Mouse (Mus musculus) left cerebral cortex, adult 8-10 months (tissue): Measurements from ENCODE around the gene Atn1. TPM values are rescaled to one million over a fixed set of nuclear protein-coding genes. Genes with fewer than 3 reads are reported as not detected.

Experiments used
- DNase-seq, 2 experiments: peaks; one replicate each; pipeline ENCODE4 v3.0.0; 2022; ENCODE audit warnings: low spot score in 2 of 2
- total RNA-seq, 4 experiments: library from RNA; stranded (reverse); gene quantifications; 2 replicates each; pipeline ENCODE4 v1.2.4; 2022

Atn1 gene
- total RNA-seq, 4 experiments from 2014 or later = 146 to 166 (median 159) TPM

DNA sequence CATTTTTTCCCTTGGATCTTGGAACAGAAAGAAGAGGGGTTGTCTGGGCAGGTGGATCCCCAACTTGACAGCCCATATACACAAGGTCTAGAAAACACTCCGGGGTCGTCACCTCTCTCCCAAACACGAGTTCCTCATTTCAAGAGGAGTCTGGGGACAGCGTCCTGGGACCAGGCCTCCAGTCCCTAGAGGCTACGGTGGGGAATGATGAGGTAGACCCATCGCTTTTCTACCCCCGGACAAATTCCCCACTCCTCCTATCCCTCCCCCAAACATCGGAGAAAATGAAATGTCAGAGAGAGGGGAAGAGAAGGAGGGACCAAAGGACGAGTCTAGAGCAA lies 12.3 kb upstream of the Atn1 start:
- DNase-seq = no peak

DNA sequence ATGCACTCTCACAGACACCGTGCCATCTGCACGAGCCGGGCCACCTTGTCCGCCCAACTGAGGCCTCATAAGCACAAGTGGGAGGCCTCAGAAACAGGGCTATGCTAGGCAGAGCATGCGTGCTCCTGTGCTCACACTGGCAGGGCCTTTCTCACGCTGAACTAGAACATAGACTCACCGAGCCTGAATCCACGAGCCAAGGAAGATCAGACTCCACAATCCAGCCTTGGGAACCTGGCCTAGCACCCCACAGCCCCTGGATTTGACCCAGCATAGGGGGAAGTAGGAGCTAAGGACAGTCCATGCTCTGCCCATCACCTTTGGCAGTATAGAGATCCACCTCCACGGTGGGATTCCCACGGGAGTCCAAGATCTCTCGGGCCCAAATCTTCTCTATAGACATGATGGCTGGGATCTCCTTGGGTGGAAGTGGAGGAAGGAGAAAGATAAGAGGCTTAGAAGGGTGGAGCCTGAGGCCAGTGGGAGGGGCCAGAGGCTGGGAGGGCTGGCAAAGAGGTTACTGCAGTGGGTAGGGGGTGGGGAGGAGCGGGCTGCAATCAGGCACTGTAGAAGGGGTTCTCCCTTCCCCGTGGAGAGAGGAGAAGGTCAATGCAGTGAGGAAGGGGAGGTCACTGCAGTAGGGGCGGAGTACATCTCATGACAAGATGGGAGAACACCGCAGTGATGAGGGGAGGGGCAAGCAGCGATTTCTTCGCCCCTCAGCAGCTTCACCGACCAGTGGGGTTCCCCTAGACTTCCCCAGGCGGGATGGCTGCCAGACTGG lies 11.8 kb upstream of the Atn1 start:
- peak in 1 of 2 experiments; percentile 66 for DNase-seq

DNA sequence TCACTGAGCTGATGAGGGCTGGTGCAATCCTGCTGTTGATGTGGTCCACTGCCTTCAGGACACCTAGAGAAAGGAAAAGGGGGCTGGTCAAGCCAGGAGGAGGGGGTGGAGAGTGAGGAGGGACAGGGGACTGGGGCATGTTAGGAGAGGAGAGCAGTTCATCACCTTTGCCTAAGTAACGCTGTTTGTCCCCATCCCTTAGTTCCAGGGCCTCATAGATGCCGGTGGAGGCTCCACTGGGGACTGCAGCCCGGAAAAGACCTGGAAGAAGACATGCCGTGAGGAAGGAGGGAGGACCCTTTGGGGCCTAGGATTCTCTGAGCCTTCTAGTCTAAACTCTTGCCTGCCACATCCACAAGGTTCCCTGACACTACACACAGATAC lies 11.2 kb upstream of the Atn1 start:
- no peak for DNase-seq

DNA sequence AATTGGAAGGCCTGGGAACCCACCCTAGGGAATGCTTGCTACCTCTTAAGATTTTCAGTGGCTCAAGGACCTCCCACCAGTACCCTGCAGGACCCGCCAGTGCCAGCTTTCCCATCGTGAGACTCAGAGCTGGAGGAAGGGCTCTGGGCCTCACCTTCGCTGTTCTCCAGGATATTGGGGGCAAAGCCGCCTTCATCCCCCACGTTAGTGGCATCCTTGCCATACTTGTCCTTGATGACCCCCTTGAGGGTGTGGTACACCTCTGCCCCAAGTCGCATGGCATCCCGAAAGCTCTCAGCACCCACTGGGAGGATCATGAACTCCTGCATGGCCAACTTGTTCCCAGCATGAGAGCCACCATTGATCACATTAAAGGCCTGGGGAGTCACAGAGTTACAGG lies 9.6 kb upstream of the Atn1 start:
- DNase-seq = no peak

DNA sequence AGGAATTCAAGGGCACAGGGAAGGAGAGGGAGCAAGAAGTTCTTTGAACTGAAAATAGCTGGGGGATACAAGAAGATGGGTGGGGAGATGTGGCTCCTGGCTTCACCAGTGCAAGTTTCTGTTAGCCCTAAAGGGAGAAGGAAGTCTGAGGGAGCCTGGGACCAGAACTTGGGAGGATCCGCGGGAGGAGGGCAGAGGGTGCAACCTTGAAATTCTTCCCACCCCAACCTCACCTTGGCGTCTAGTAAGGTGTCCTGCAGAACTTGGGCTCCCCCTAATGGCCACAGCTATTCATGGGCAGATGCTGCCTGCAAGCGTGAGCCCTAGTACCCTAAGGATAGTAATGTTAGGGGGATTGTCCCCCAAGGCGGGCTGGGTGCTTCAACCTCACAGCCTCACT lies 2.9 kb upstream of the Atn1 start:
- DNase-seq = peak in 1 of 2 experiments; percentile 78

DNA sequence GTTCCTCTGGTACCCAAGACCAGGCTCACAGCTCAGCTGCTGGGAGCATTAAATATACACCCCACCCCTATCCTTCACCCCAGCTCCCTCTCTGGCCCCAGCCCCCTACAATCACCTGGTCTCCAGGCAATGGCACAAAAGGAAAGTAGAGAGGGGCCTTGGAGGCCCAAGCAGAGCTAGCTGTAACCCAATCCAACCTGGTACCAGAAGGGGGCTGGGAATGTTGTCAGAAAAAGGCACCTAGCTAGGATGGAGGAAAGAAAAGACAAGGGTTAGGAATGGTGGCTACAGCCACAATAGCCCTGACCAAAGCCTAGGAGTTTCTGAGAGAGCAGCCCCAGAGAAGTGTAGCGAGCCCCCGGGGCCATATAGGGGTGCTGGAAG lies 2.5 kb upstream of the Atn1 start:
- DNase-seq = no peak

DNA sequence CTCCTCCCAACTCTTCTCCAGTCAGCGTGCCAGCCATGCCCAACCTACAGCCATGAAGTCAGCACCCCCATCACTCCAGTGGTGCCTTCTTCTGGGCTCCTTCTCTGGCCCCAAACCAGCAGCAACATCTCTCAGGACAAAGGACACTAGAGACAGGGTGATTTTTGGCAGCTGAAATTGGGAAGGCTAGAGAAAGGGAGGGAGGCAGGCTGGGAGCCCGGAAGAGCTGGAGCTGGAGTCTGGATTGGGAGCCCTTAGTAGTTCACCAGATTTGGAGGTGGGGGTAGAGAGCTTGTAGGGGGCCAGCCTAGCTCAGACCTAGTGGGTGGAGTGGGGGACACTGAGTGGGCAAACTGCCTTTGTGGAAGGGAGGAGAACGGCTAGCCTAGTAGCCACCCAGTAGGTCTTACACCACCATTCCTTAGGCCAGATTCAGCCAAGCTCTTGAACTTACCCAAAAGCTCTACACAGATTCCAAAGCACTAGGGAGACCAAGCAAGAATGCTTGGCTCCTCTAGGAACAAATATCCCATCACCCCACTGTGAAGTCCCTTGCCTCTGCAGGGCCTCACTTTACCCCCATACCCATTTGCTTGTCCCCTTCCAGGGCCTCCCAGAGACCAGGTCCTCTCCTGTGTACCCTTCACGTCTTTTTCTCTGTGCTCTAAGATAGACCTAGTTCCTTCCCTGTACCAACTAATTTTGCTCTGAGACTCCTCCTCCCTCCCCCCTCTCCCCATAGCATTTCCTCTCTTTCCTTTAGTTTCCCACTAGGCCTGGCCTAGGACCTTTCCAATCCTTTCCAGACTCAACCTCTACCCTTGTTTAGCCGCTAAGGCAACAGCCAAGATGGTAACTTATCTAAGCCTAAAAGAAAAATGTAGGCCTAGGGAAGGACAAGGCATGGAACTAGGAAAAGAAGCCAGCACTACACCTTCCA lies 1.9 kb upstream of the Atn1 start:
- peak in 1 of 2 experiments; percentile 53 for DNase-seq

DNA sequence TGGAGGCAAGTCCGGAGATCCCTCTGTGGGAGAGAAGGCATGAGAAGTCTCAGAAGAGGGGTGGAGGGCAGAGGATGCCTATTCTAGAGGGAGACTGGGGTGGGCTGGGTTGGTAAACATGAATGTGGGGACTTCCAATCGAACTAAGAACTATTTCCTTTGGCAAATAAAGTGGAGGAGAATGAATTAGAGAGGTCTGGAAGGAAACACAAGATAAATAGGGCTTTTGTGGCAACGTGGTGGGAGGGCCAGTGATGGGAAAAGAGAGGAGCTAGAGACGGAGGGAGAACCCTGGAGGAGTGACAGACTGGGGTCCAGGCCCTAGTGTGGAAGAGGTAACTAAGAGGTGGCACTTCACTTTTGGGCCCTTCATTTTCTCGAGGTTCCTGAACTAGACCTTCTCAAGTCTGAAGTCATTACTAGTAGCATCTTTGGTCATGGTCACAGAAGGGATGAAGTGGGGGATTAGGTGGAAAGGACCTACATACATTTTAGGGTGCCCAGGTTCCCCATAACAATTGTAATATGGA lies 1.1 kb upstream of the Atn1 start:
- no peak for DNase-seq

DNA sequence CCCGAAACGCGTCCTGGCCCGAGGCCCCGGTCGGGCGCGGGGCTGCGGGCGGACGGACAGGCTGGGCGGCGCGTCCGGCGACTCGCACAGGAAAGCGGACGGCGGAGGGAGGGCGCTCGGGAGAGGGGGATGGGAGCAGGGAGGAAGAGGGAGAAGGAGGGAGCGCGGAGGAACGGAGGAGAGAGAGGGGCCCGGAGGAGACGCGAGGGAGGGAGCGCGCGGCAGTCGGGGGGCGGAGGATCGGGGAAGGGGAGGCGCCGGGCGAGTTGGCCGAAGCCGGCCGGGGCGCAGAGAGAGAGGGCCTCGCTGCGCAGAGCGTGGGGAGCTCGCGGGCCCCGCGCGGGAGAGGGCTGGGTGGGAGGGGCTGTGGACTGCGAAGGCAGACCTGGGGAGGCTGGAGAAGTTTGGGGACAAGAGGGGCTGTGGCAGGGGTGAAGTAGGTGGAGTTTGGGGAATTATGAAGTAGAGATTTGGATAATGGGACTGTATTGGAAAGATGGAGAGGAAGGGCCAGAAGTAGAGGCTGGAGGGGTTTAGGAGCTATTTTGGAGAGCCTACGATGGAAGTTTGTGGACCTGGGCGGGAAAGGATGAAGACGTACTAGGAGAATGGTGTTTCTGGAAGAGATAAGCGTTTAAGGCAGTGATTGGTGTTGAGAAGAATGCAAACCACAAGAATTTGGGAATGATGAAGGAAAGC lies 477 bp upstream of the Atn1 start:
- peak in 1 of 2 experiments; percentile 78 for DNase-seq

DNA sequence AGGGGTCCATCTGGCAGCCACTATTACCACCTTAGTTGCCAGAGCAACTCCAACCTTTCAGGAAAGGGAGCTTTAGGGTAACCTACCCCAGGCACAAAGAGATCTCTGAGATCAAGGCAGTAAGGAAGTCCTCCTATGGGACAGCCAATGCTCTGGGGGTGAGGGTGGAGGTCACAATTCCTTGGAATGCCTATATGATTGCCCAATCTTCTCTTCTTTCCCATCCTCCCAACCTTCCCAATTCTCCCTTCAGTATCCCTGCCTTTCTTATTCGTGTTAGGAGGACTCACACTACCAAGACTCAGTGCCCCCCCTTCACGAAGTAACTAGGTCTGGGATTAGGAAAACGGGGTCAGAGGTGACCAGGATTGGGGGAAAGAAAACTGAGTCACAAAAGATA lies 1.0 kb downstream of the Atn1 start:
- DNase-seq = no peak

DNA sequence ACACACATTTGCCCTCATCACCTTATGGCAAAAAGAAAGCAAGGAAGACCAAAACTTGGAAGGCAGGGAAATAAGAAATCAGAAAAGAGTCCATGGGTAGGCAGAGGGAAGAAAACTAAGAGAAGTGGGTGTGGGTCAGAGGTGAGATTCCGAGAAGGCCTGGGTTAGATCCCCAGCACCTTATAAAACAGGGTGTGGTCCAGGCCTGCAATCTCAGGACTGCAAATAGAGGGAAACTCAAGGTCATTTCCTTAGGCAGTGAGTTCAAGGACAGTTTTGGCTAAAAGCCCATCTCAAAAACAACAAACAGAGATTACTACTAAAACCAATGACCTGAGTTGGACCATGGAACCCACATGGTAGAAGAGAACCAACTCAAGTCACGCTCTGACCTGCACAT lies 2.5 kb downstream of the Atn1 start:
- DNase-seq = no peak

DNA sequence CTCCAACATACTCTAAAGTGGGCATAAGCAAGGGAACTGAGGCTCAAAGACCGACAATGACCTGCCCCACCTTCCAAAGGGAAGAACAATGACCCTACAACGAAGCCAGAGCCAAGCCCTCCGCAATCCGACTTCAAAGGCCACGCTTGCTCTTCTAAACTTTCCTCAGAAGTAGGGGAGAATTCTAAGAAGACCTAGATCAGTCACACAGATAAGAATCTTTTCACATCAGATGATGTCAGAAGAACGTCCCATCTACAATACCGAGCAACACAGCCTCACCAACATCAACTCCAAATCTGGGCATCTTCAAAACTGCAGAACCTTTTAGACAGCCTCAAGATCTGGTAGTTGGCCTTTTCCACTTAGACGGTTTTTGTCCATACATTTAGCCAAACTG lies 5.9 kb downstream of the Atn1 start:
- DNase-seq = no peak

DNA sequence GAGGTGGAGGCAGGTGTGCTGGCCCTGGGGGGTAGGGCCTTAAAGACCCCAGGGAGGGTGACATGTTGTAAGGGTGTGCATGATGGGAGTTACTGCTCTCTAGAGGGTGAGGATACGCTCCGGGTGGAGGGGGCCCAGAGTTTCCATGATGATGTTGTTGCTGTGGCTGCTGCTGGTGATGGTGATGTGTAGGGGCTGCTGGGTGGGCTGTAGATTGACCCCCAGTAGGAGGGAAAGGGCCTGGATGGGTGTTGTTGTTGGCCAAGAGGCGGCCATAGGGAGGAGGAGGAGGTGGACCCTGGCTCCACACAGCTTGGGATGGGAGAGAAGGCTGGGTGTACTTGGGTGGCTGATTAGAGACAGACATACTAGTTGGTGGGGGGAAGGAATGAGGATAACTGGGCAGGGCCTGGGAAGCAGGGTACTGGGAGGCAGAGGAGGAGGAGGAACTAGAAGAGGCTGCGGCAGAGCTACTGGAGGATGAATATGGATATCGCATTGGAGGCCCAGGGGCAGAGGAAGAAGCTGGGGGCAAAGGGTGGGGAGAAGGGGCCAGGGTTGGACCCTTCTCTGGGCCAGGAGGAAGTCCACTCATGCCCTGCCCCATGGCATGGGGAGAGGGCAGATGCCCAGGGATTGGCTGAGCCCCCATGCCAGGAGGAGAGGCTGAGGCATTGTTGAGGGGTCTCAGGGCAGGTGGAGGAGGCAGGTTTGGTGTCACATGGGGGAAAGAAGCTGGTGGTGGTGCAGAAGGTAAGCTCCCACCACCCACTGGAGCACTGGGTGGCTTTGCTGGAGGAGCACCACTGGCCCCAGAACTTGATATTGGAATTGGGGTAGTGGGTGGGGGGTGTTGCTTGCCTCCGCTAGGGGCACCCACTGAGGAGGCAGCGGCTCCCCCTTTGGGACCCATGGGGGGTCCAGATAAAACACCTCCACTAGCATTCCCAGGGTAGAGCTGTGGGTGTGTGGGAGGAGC lies 9.4 kb downstream of the Atn1 start:
- DNase-seq = no peak

DNA sequence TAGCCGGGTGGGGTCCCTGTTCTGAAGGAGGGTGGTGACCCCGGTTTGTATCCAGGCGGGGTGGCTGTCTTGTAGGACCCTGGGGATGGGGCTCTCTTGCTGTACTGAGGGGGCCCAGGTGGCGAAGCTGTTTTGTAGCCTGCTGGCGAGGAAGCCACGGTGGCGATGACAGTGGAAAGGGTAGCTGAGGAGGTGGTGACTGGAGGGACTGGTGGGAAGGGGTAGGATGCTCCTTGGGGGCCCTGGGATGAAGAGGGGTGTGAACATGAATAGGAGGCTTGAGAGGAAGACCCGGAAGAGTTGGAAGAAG lies 10.1 kb downstream of the Atn1 start:
- no peak for DNase-seq

DNA sequence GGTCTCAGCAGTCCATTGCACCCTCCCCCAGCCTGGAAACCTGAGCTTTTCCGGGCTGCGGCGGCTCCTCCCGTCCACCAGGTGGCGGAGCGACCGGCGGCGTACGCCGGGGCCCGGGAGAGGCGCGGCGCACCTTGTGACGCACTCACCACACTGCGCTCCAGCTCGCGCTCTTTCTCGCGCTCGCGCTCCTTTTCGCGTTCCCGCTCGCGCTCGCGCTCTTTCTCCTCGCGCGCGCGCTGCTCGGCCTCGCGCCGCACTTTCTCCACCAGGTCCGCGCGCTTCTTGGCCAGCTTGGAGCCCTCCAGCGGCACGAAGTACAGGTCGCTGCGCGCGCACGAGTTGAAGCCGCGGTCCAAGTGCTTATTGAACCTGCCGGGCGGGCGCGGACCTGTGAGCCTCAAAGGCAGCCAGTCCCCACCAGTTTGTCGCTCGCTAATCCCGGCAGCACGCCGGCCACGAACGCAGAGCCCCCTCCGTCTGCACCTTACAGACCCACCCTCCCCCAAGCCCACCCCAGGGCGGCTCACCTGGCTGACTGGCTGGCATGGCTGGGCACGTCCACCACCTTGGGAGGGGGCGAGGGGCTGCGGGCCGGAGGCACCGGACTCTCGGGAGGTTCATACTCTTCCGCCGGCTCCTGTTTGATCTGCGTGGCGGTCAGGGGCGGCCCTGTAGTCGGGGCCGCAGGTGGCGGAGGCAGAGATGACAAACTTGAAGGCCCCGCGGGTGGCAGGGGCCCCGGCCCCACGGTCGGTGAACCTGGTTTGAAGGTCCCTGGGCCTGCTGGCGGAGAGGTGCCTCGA lies 10.6 kb downstream of the Atn1 start:
- DNase-seq = peak in 1 of 2 experiments; percentile 92

DNA sequence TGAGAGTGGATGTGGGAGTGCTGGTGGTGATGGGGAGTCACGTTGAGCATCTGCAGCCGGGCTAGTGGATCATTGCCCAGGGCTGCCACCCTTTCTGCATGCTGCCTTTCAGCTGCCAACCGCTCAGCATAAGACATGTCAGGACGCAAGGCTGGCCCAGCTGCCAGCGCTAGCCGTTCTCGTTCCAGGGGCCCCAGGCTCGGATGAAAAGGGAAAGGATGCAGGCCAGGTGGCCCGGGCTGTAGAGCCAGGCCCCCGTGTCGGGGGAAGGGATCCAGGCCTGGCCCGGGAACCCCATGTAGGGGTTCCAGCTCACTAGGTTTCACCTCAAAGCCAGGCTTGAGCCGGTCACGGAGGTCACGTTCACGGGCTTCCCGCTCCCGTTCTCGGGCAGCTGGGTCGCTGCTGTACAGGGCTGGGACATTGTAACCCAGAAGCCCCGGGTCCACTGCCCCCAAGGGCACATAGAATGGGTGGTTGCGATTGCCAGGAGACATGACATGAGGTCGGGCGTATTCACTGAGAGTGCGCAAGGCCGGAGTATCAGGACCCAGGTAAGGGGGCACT lies 11.5 kb downstream of the Atn1 start:
- DNase-seq = no peak

DNA sequence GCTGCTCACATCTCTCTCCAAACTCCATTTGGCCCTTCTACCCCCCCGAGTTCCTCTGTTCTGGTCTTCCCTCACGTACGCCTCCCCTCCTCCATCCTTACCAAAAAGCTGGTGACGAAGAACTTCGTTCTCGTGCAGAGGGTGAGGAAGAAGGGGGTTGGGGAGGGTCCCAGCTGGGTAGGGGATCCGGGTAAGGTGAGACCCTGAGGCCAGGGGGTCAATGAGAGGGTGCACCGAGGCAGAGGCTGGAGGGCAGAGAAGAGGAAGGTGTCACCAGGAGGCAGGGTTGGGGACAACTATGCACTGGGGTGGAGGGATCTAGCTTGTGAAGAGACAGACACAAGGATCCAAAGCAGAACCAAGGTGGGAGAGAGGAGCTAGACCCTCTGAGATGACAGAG lies 12.7 kb downstream of the Atn1 start:
- DNase-seq = no peak

DNA sequence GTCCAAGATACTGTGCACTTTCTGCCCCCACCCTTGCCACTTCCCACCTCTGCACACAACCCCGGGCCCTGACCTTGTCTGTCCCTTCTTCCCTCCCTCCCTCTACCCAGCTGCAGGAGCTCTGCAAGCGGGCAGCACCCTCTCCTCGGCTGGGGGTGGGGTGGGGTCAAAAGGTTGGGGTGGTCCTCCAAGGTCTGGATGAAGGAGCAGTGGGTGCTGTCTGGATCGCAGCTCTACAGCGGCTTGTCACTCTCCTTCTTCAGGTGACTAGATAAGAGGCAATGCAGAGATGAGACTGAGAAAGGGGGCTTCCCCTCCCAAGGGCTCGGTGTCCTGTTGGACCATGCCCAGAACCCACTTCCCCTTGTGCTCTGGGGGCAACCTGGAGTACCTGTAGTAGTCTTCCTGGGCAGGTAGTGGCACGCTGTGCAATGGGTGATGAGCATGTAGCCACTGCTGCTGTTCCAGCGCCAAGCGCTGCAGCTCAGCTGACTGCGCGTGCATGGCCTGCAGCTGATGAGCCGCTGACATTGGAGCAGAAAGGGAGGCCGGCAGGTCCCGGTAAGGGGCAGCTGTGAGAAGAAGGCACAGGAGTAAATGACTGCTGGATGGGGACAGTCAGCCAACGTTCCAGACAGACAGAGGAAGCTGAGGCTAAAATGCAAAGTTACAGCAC lies 13.3 kb downstream of the Atn1 start:
- DNase-seq = no peak

DNA sequence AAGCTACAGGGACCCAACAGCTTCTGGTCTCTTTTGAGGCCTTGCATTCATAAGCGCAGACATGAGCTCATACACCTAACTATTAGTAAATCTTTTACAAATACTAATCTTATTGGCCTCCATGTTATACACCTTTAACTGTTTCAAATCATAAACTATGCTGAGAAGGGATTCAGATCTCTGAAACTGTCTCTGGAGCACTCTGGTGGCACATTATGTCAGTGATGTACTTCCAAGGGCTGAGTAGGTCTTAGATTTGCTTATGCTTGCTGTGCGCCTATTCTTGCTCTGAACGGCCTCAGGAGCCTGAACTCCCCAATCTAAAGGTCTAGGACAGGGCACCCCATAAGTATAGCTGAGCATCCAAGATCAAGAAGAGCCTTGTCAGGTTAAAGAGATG lies 14.5 kb downstream of the Atn1 start:
- DNase-seq = no peak
